Mouse (Mus musculus): ENCODE measurements at regions not wholly inside any gene's neighbourhood (a gene's known extent, or its start where the extent isn't known, plus 50 kb on each side); places are given as distances from the start of the nearest gene placed in this dataset.

- no peak for TF ChIP-seq CTCF (conservative IDR thresholded peaks at IDR 0.05; ENCODE audit: insufficient read depth, insufficient read length, low read depth, low read length)
- no peak for TF ChIP-seq POLR2A (IDR thresholded peaks at IDR 0.05; ENCODE audit: low read depth, low read length)
Observed at GRCm38 (mm10) chr1:23670514-23670913, 91.0 kb upstream of the B3gat2 start.
